Mouse (Mus musculus) embryonic facial prominence, embryonic 15.5 days (tissue): ENCODE measurements around the gene Fitm1. TPM values are rescaled to one million over a fixed set of nuclear protein-coding genes. Genes with fewer than 3 reads are reported as not detected.
A peak's percentile ranks its signal among the peaks of the same experiment; 100 is the strongest.

Experiments
- ATAC-seq: fragments of 200-750 bp; cut with Nextera tagmentation; 2 replicates; pipeline ENCODE4 v1.8.0; 2017; ENCODE audit warnings: low read depth, moderate TSS enrichment; ENCODE audit not compliant: insufficient number of reproducible peaks, low FRiP score, low TSS enrichment
- H3K27ac ChIP-seq: fragments of 300-500 bp; sonication (generic); replicated peaks from 2 replicates; pipeline ENCODE4 v1.5.1; 2015; ENCODE audit warnings: mild to moderate bottlenecking, inconsistent platforms
- H3K27me3 ChIP-seq: fragments of 300-500 bp; sonication (generic); 2 replicates; pipeline ENCODE4 v1.6.1; 2015; ENCODE audit warnings: inconsistent platforms
- H3K36me3 ChIP-seq: fragments of 300-500 bp; sonication (generic); 2 replicates; pipeline ENCODE4 v1.6.1; 2015; ENCODE audit warnings: mild to moderate bottlenecking, inconsistent platforms
- H3K4me1 ChIP-seq: fragments of 300-500 bp; sonication (generic); 2 replicates; pipeline ENCODE4 v1.6.1; 2015; ENCODE audit warnings: inconsistent platforms
- H3K4me2 ChIP-seq: fragments of 300-500 bp; sonication (generic); replicated peaks from 2 replicates; pipeline ENCODE4 v1.6.1; 2015; ENCODE audit warnings: mild to moderate bottlenecking, inconsistent platforms
- H3K4me3 ChIP-seq: fragments of 300-500 bp; sonication (generic); replicated peaks from 2 replicates; pipeline ENCODE4 v1.5.1; 2015; ENCODE audit warnings: mild to moderate bottlenecking, inconsistent platforms
- H3K9ac ChIP-seq: fragments of 300-500 bp; sonication (generic); 2 replicates; pipeline ENCODE4 v1.6.1; 2015; ENCODE audit warnings: inconsistent platforms
- H3K9me3 ChIP-seq: fragments of 300-500 bp; sonication (generic); replicated peaks from 2 replicates; pipeline ENCODE4 v1.6.1; 2016; ENCODE audit warnings: inconsistent platforms
- WGBS: fragments of 180-500 bp; shearing (Covaris S2); methylation state at CpG from one replicate; pipeline ENCODE4 v1.1.7; 2015; 5-methylcytosine and 5-hydroxymethylcytosine counted together
- polyA plus RNA-seq: library from polyadenylated mRNA; unstranded; fragments of >200 nt; fragmentation: Nextera tagmentation; extraction: Ambion mirVana; gene quantifications from 2 replicates; pipeline ENCODE4 v1.2.1, GENCODE M21; 2015

The Fitm1 gene
- polyA plus RNA-seq, 1 experiment from 2014 or later, result 24.8 TPM

- ATAC-seq, result peak; percentile 66
- H3K36me3 ChIP-seq, result peaks cover 29% of the 10 kb centered on the region
These were observed 9.5 kb downstream of the Fitm1 start, which contains the start of gene Emc9 for GRCm38 (mm10) chr14:55584702-55585565. Gene Emc9, minus strand, starts transcription at chr14:55585302.

GRCm38 (mm10) chr14:55585566-55585960 is 10.1 kb downstream of the Fitm1 start:
- H3K4me2 ChIP-seq, result peak overlapping the region; percentile 88
- H3K9ac ChIP-seq, result no peak overlapping the region
- no peak for ATAC-seq
- peaks cover 15% of the 10 kb centered on the region for H3K4me1 ChIP-seq
- no peak overlapping the region; the same call in 1 of the 2 replicates for H3K27ac ChIP-seq
- H3K4me3 ChIP-seq, result peak overlapping the region; percentile 55
- 54% methylated on average over 6 of the region's 6 CpGs for WGBS
- no peaks in the 10 kb centered on the region for H3K9me3 ChIP-seq
- H3K36me3 ChIP-seq, result peaks cover 23% of the 10 kb centered on the region
- no peaks in the 10 kb centered on the region for H3K27me3 ChIP-seq

More at GRCm38 (mm10) chr14:55584702-55585565, 9.5 kb downstream of the Fitm1 start, which contains the start of gene Emc9:
- H3K4me1 ChIP-seq, result peaks cover 10% of the 10 kb centered on the region
- peak within 1 kb of the TSS; percentile 35 for H3K9ac ChIP-seq
- H3K9me3 ChIP-seq, result no peaks in the 10 kb centered on the region
- H3K4me3 ChIP-seq, result peak within 1 kb of the TSS; percentile 55
- 2% methylated on average over 43 of the region's 43 CpGs for WGBS
- no peaks in the 10 kb centered on the region for H3K27me3 ChIP-seq
- peak within 1 kb of the TSS; percentile 88 for H3K4me2 ChIP-seq
- no peak within 1 kb of the TSS; the same call in 1 of the 2 replicates for H3K27ac ChIP-seq

GRCm38 (mm10) chr14:55586149-55586548 is 10.7 kb downstream of the Fitm1 start:
- no peak overlapping the region for H3K27ac ChIP-seq
- H3K9ac ChIP-seq, result no peak overlapping the region
- WGBS, result 90% methylated on average over 2 of the region's 2 CpGs
- no peak overlapping the region for H3K4me2 ChIP-seq
- ATAC-seq, result no peak
- no peaks in the 10 kb centered on the region for H3K9me3 ChIP-seq
- H3K36me3 ChIP-seq, result peaks cover 17% of the 10 kb centered on the region
- H3K27me3 ChIP-seq, result no peaks in the 10 kb centered on the region
- H3K4me3 ChIP-seq, result no peak overlapping the region
- peaks cover 15% of the 10 kb centered on the region for H3K4me1 ChIP-seq

GRCm38 (mm10) chr14:55589271-55589670 is 13.9 kb downstream of the Fitm1 start:
- Histone ChIP-seq H3K27ac (no peak overlapping the region), H3K27me3 (no peaks in the 10 kb centered on the region), H3K36me3 (peaks cover 15% of the 10 kb centered on the region), H3K4me3 (no peak overlapping the region), H3K9me3 (no peaks in the 10 kb centered on the region), H3K4me1 (peaks cover 26% of the 10 kb centered on the region), H3K4me2 (no peak overlapping the region), H3K9ac (no peak overlapping the region)
- WGBS, result 88% methylated on average over 5 of the region's 5 CpGs
- ATAC-seq, result no peak

- no peaks in the 10 kb centered on the region for H3K27me3 ChIP-seq
- peak overlapping the region; percentile 77 for H3K27ac ChIP-seq
- peak overlapping the region; percentile 43 for H3K9ac ChIP-seq
- H3K36me3 ChIP-seq, result peaks cover 22% of the 10 kb centered on the region
- no peak for ATAC-seq
- peak overlapping the region; percentile 93 for H3K4me2 ChIP-seq
- no peaks in the 10 kb centered on the region for H3K9me3 ChIP-seq
- 78% methylated on average over 11 of the region's 11 CpGs for WGBS
- H3K4me3 ChIP-seq, result peak overlapping the region; percentile 98
- H3K4me1 ChIP-seq, result peaks cover 22% of the 10 kb centered on the region
These were observed 14.5 kb downstream of the Fitm1 start for GRCm38 (mm10) chr14:55589771-55590448.

GRCm38 (mm10) chr14:55590748-55591330 is 15.4 kb downstream of the Fitm1 start, which contains the start of gene Psme2:
Gene Psme2, minus strand, starts transcription at chr14:55591113.
- WGBS, result under 1% methylated on average over 22 of the region's 22 CpGs
- H3K36me3 ChIP-seq, result peaks cover 31% of the 10 kb centered on the region

GRCm38 (mm10) chr14:55591331-55591891 is 16.0 kb downstream of the Fitm1 start, which contains the start of gene Rnf31:
Gene Rnf31, plus strand, starts transcription at chr14:55591708.
- Histone ChIP-seq H3K4me3 (peak within 1 kb of the TSS; percentile 98), H3K9me3 (no peaks in the 10 kb centered on the region), H3K4me2 (peak within 1 kb of the TSS; percentile 93), H3K27me3 (no peaks in the 10 kb centered on the region), H3K9ac (peak within 1 kb of the TSS; percentile 94), H3K36me3 (peaks cover 37% of the 10 kb centered on the region), H3K4me1 (peaks cover 19% of the 10 kb centered on the region), H3K27ac (peak within 1 kb of the TSS; percentile 97)
- 0% methylated on average over 33 of the region's 33 CpGs for WGBS
- ATAC-seq, result peak; percentile 89

More at GRCm38 (mm10) chr14:55590748-55591330, 15.4 kb downstream of the Fitm1 start, which contains the start of gene Psme2:
- H3K9ac ChIP-seq, result peak within 1 kb of the TSS; percentile 94
- no peaks in the 10 kb centered on the region for H3K9me3 ChIP-seq
- peak; percentile 96 for ATAC-seq
- peak within 1 kb of the TSS; percentile 93 for H3K4me2 ChIP-seq
- H3K4me3 ChIP-seq, result peak within 1 kb of the TSS; percentile 98
- H3K27ac ChIP-seq, result peak within 1 kb of the TSS; percentile 97
- H3K27me3 ChIP-seq, result no peaks in the 10 kb centered on the region
- peaks cover 19% of the 10 kb centered on the region for H3K4me1 ChIP-seq

- Histone ChIP-seq H3K27me3 (no peaks in the 10 kb centered on the region), H3K4me2 (peak overlapping the region; percentile 93), H3K4me1 (peaks cover 19% of the 10 kb centered on the region), H3K9ac (peak overlapping the region; percentile 94), H3K36me3 (peaks cover 42% of the 10 kb centered on the region), H3K9me3 (no peaks in the 10 kb centered on the region), H3K27ac (peak overlapping the region; percentile 97), H3K4me3 (peak overlapping the region; percentile 98)
- no peak for ATAC-seq
- 2% methylated on average over 16 of the region's 16 CpGs for WGBS
These were observed 16.8 kb downstream of the Fitm1 start for GRCm38 (mm10) chr14:55592226-55592625.

- no peaks in the 10 kb centered on the region for H3K9me3 ChIP-seq
- H3K27me3 ChIP-seq, result no peaks in the 10 kb centered on the region
- no peak for ATAC-seq
- H3K4me1 ChIP-seq, result peaks cover 12% of the 10 kb centered on the region
- H3K4me2 ChIP-seq, result no peak overlapping the region
- no peak overlapping the region for H3K9ac ChIP-seq
- WGBS, result 81% methylated on average over 13 of the region's 13 CpGs
- peaks cover 67% of the 10 kb centered on the region for H3K36me3 ChIP-seq
- H3K4me3 ChIP-seq, result no peak overlapping the region
- H3K27ac ChIP-seq, result no peak overlapping the region
These were observed 20.7 kb downstream of the Fitm1 start for GRCm38 (mm10) chr14:55596036-55596690.
